Mouse (Mus musculus): ENCODE data around the gene Eef1akmt3. TPM values are rescaled to one million over a fixed set of nuclear protein-coding genes. Genes with fewer than 3 reads are reported as not detected.
A peak's percentile ranks its signal among the peaks of the same experiment; 100 is the strongest.

Gene Eef1akmt3
- polyA plus RNA-seq, 1 experiment from 2014 or later, result 0.14 TPM

DNA sequence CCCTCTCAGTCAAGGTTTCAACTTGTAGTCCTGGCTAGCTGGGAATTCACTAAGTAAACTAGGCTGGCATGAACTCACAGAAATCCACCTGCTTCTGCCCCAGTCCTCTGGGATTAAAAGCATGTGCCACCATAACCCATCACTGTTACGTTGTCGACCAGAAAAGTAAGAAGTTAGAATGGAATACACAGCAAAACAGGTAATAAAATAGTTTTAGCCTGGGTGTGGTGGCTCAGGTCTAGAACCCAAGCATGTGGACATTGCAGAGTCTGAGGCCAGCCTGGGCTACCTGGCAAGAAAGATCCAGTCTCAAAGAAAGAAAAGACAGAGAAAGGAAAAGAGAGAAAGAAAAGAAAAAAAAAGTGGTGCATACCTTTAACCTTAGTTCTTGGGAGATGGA, 20.2 kb upstream of the Eef1akmt3 start:
- peaks cover 45% of the 10 kb centered on the region for H3K27me3 ChIP-seq (replicated peaks)
- 68% methylated on average over 2 of the region's 2 CpGs for WGBS
- peaks cover 24% of the 10 kb centered on the region for H3K36me3 ChIP-seq
- no peak overlapping the region for H3K4me2 ChIP-seq
- H3K27ac ChIP-seq (ENCODE audit: poor library complexity, severe bottlenecking), result no peak overlapping the region
- ATAC-seq (ENCODE audit: insufficient number of reproducible peaks, low FRiP score), result no peak
- no peak overlapping the region for H3K4me3 ChIP-seq
- H3K9me3 ChIP-seq (replicated peaks), result no peaks in the 10 kb centered on the region
- H3K4me1 ChIP-seq (replicated peaks), result peaks cover 33% of the 10 kb centered on the region
- H3K9ac ChIP-seq, result no peak overlapping the region

DNA sequence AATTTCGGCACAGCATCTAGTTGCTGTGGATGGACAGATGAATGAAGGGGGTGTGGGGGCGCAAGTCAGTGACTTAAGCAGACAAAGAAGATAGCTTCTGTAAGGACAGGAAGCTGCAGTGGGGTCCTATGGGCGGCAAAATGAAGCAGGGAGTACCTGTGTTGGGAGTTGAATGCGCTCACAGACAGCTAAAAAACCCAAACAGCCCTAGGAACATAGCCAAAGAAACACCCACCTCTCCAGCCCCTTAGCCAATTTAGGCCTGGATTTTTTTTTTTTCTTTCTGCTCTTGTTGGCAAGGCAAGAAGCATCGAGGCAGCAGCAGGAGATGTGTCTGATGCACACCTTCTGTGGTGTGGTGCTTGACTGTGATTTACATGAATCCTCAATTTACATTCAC, 19.8 kb upstream of the Eef1akmt3 start:
- Histone ChIP-seq H3K36me3 (peaks cover 21% of the 10 kb centered on the region), H3K4me2 (no peak overlapping the region), H3K9me3 (replicated peaks) (no peaks in the 10 kb centered on the region), H3K9ac (no peak overlapping the region), H3K4me1 (replicated peaks) (peaks cover 33% of the 10 kb centered on the region), H3K27ac (ENCODE audit: poor library complexity, severe bottlenecking) (no peak overlapping the region), H3K4me3 (0 out of 2 replicates have a peak overlapping the region, but pooled peaks have one; percentile 78), H3K27me3 (replicated peaks) (peaks cover 49% of the 10 kb centered on the region)
- ATAC-seq (ENCODE audit: insufficient number of reproducible peaks, low FRiP score), result no peak
- WGBS, result 47% methylated on average over 5 of the region's 5 CpGs

DNA sequence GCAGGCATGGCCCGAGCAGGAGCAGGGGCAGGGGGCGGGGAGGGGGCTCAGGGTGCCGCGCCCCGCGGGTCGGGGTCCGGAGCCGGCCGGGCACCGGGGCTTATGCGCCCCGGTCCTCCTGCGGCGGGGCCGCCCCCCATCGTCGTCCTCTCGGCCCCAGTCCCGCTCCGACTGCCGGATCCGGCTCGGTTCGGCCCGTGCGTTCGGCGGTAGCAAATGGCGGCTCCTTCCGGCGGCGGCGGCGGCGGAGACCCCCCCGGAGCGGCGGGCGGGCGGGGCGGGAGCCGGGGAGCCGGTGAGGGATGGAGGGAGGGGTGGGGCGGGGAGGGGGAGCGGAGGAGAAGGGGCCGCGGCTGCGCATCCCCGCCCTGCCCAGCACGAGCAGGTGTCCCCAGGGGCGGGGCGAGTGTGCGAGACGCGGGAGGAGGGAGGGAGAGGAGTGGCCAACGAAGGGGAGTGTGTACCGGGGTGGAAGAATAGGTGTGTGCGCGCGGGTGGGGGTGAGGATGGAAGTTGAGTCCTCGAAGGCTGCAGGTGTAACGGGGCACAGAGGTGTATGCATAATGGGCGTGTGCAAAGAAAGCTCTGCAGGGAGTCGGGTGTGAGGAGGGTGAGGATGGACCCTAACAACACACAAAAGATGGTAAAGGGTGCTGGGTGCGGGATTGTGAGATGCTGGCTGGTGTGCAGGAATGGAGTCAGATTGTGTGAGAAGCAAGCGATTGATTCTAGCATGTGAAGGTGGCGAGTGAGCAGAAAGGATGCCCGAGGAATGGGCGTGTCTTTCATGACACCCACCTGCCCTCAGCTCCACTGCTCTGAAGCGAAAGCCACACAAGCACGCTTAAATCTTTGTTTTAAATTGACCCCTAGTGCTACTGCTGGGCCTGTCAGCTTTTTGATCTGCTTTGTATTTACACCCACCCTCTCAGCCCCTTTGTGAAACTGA, 18.9 kb upstream of the Eef1akmt3 start, which contains the start of gene March9:
Gene March9 (minus strand): TSS at position 217 of the 949 bp plus-strand sequence.
- Histone ChIP-seq H3K4me1 (replicated peaks) (peaks cover 26% of the 10 kb centered on the region), H3K36me3 (peaks cover 12% of the 10 kb centered on the region), H3K4me2 (peak within 1 kb of the TSS; percentile 97), H3K27ac (ENCODE audit: poor library complexity, severe bottlenecking) (no peak within 1 kb of the TSS), H3K27me3 (replicated peaks) (peaks cover 58% of the 10 kb centered on the region), H3K9ac (peak within 1 kb of the TSS; percentile 79), H3K9me3 (replicated peaks) (no peaks in the 10 kb centered on the region), H3K4me3 (peak within 1 kb of the TSS; percentile 78)
- under 1% methylated on average over 51 of the region's 72 CpGs for WGBS
- ATAC-seq (ENCODE audit: insufficient number of reproducible peaks, low FRiP score), result 0 out of 2 replicates have a peak, but pooled peaks have one; percentile 12

DNA sequence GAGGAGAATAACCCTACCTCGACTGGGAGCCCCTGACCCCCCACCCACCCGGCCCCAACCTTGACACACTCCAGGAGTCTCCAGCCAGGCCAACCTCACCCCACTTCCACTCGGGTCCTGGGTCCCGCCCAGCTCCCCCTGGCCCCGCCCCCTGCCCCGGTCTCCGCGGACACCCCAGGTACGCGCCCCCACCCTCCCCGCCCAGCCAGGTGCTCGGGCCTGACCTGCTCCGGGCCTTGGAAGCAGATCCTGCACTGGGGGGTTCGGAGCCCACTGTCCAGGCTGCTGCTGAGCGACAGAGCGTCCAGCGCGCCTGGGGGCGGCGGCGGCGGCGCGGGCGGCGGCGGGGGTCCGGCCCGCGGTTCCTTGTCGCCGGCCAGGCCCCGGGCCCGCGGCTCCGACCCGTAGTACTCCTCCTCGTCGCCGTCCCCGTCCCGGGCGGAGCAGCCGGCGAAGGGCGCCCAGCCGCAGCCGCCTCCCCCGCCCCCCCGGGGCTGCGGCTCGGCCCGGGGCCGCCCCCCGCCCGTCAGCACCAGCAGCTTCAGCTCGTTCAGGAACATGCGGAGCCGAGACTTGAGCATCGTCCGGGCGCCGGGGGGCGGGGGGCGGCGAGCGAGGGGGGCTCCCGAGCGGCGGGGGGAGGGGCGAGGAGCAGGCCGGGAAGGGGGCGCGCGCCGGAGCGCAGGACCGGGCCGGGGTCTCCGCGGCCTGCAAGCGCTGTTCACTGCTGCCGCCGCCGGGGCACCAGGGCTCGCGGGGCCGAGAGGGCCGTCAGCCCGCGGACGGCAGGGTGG, 18.1 kb upstream of the Eef1akmt3 start:
- Histone ChIP-seq H3K36me3 (peaks cover 6% of the 10 kb centered on the region; the same call in 1 of the 2 replicates), H3K9me3 (replicated peaks) (no peaks in the 10 kb centered on the region), H3K4me2 (peak overlapping the region; percentile 97), H3K27me3 (replicated peaks) (peaks cover 60% of the 10 kb centered on the region), H3K9ac (peak overlapping the region; percentile 79), H3K27ac (ENCODE audit: poor library complexity, severe bottlenecking) (no peak overlapping the region), H3K4me3 (peak overlapping the region; percentile 78), H3K4me1 (replicated peaks) (peaks cover 18% of the 10 kb centered on the region)
- 2% methylated on average over 74 of the region's 92 CpGs for WGBS
- ATAC-seq (ENCODE audit: insufficient number of reproducible peaks, low FRiP score), result no peak

DNA sequence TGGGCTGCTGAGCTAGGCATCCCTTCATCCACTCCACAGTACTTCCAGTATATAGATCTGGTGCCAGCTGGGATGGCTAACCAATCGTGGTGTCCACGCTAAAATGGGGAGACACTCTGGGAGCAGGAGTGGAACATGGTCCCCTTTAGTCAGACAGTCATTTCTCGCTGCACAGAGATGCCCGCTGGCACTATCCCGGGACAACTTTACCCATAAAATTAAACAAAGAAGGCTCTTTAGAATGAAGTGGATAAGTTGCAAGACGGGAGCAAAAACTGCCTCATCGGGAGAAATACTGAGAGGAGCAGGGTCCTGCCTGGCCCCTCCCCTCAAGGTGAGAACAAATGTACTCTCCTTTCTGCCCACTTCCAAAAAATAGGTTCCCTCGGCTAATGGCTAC, 17.4 kb upstream of the Eef1akmt3 start:
- Histone ChIP-seq H3K27ac (ENCODE audit: poor library complexity, severe bottlenecking) (no peak overlapping the region), H3K9me3 (replicated peaks) (no peaks in the 10 kb centered on the region), H3K36me3 (peaks cover 6% of the 10 kb centered on the region; the same call in 1 of the 2 replicates), H3K4me3 (peak overlapping the region; percentile 78), H3K27me3 (replicated peaks) (peaks cover 60% of the 10 kb centered on the region), H3K4me1 (replicated peaks) (peaks cover 18% of the 10 kb centered on the region), H3K9ac (peak overlapping the region; percentile 79; the same call in 1 of the 2 replicates), H3K4me2 (peak overlapping the region; percentile 97)
- WGBS, result 16% methylated on average over 8 of the region's 8 CpGs
- ATAC-seq (ENCODE audit: insufficient number of reproducible peaks, low FRiP score), result no peak

DNA sequence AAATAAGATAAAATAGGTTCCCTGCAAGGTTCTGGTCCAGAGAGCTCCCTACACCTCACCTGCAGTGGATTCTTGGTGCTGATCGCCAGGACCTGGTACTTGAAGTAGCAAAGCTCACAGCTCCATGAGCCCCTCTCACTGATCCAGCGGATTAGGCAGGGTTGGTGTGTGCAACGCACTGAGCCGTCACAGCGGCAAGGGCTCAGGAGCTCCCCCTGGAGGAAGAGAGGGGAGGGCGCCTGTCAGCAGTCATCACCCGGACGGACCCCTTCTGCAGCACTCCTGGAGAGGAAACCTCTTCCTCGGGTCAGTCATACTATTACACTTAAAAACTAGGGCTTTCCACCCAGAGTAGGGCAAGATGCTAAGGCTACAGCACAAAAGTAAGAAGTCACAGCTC, 16.8 kb upstream of the Eef1akmt3 start:
- WGBS, result under 1% methylated on average over 9 of the region's 9 CpGs
- Histone ChIP-seq H3K4me1 (replicated peaks) (peaks cover 18% of the 10 kb centered on the region), H3K36me3 (peaks cover 6% of the 10 kb centered on the region; the same call in 1 of the 2 replicates), H3K27me3 (replicated peaks) (peaks cover 63% of the 10 kb centered on the region), H3K9me3 (replicated peaks) (no peaks in the 10 kb centered on the region), H3K4me3 (peak overlapping the region; percentile 78; the same call in 1 of the 2 replicates), H3K4me2 (peak overlapping the region; percentile 97; the same call in 1 of the 2 replicates), H3K9ac (no peak overlapping the region), H3K27ac (ENCODE audit: poor library complexity, severe bottlenecking) (no peak overlapping the region)
- no peak for ATAC-seq (ENCODE audit: insufficient number of reproducible peaks, low FRiP score)

DNA sequence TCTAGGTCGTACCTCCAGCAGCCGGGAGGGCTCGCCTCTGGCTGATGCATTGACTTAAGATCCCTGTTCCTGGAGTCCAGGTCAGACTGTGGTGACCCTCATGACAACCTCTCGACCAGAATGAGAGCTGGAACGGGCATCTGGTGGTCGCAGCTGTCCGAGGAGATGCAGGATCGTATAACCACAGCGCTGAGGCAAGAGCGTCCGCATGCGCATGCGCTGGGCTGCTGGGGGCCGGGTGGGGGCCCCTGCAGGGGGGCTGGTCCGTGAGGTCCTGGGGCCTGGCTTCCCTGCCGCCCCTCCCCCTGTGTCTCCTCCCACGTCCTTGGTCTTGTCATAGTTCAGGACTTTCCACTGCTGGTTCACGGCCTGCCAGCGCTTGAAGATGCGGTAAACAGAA, 15.2 kb upstream of the Eef1akmt3 start:
- Histone ChIP-seq H3K9ac (no peak overlapping the region), H3K4me2 (no peak overlapping the region), H3K27me3 (replicated peaks) (peaks cover 76% of the 10 kb centered on the region), H3K4me3 (no peak overlapping the region), H3K27ac (ENCODE audit: poor library complexity, severe bottlenecking) (no peak overlapping the region), H3K4me1 (replicated peaks) (peaks cover 18% of the 10 kb centered on the region), H3K9me3 (replicated peaks) (no peaks in the 10 kb centered on the region), H3K36me3 (peaks cover 6% of the 10 kb centered on the region; the same call in 1 of the 2 replicates)
- WGBS, result 78% methylated on average over 20 of the region's 20 CpGs
- no peak for ATAC-seq (ENCODE audit: insufficient number of reproducible peaks, low FRiP score)

DNA sequence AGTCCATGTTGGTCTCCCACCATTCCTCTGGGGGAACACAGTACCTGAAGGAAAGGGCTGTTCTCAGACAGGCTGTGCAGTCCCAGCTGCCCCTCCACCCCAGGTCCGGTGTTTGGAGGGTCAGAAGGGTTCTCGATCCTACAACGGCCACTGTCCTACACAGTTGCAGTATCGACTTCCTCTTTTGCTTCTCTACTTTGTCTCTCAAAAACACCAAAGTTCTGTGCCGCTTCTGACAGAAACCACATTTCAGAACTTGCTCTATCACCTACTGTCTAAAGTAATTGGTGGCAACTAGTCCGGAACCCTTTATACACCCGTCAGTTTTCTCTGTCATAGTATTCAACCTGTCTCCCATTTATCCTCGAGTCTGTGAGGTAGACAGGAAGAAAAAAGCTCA, 14.1 kb upstream of the Eef1akmt3 start:
- Histone ChIP-seq H3K4me1 (replicated peaks) (peaks cover 22% of the 10 kb centered on the region), H3K4me3 (no peak overlapping the region), H3K9me3 (replicated peaks) (no peaks in the 10 kb centered on the region), H3K27me3 (replicated peaks) (peaks cover 76% of the 10 kb centered on the region), H3K4me2 (no peak overlapping the region), H3K27ac (ENCODE audit: poor library complexity, severe bottlenecking) (no peak overlapping the region), H3K36me3 (peaks cover 6% of the 10 kb centered on the region; the same call in 1 of the 2 replicates), H3K9ac (no peak overlapping the region)
- no peak for ATAC-seq (ENCODE audit: insufficient number of reproducible peaks, low FRiP score)
- WGBS, result 84% methylated on average over 8 of the region's 8 CpGs

DNA sequence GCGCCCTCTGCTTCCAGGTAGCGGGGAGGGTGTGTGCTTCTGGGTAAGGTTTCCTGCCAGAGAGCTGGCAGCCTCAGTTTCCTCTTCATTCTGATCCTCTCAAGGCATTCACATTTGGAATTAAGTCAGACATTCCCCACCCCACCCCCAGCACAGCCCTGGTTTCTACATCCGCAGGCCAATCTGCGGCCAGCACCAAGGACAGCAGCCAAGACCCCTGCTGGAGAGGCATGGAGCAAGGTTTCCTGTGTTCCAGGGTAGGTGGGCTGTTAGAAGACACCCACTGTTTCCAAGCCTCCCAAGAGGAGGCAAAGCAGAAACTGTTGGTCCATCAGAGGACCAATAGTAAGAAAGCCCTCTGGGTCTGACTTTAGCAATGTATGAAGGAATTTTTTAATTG, 13.3 kb upstream of the Eef1akmt3 start:
- Histone ChIP-seq H3K4me1 (replicated peaks) (peaks cover 22% of the 10 kb centered on the region), H3K27me3 (replicated peaks) (peaks cover 76% of the 10 kb centered on the region), H3K27ac (ENCODE audit: poor library complexity, severe bottlenecking) (no peak overlapping the region), H3K9me3 (replicated peaks) (no peaks in the 10 kb centered on the region), H3K9ac (no peak overlapping the region), H3K4me2 (no peak overlapping the region), H3K36me3 (peaks cover 6% of the 10 kb centered on the region; the same call in 1 of the 2 replicates), H3K4me3 (no peak overlapping the region)
- no peak for ATAC-seq (ENCODE audit: insufficient number of reproducible peaks, low FRiP score)
- 50% methylated on average over 4 of the region's 4 CpGs for WGBS

DNA sequence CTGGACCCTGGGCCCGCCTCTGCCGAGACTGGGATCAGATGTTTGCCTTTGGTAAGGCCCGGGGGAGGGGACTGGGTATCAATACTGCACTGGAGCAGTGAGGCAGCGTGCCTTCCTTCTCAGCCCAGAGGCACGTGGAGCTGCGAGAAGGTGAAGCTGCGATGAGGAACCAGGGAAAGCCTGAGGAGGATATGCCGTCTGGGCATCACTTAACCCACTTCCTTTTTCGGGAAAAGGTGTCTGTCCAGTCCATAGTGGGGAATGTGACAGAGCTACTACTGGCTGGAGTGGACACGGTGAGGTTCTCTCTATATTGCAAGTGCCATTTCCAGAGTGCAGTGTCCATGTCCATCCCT, 8.8 kb upstream of the Eef1akmt3 start:
- H3K9me3 ChIP-seq (replicated peaks), result no peaks in the 10 kb centered on the region
- ATAC-seq (ENCODE audit: insufficient number of reproducible peaks, low FRiP score), result no peak
- peaks cover 22% of the 10 kb centered on the region for H3K4me1 ChIP-seq (replicated peaks)
- H3K4me3 ChIP-seq, result no peak overlapping the region
- peaks cover 66% of the 10 kb centered on the region for H3K27me3 ChIP-seq (replicated peaks)
- no peak overlapping the region for H3K27ac ChIP-seq (ENCODE audit: poor library complexity, severe bottlenecking)
- 15% methylated on average over 10 of the region's 10 CpGs for WGBS
- no peak overlapping the region for H3K9ac ChIP-seq
- H3K36me3 ChIP-seq, result peaks cover 5% of the 10 kb centered on the region
- H3K4me2 ChIP-seq, result no peak overlapping the region
